Mouse (Mus musculus) megakaryocyte, embryonic 14.5 days (primary cell): ENCODE measurements around the gene 2200002D01Rik. TPM values are rescaled to one million over a fixed set of nuclear protein-coding genes. Genes with fewer than 3 reads are reported as not detected.

Source experiments
- H3K27me3 ChIP-seq: replicated peaks from 2 replicates; pipeline ENCODE3; 2012; ENCODE audit warnings: inconsistent platforms
- H3K36me3 ChIP-seq: replicated peaks from 2 replicates; pipeline ENCODE3; 2012; ENCODE audit warnings: low read length, inconsistent platforms, mixed read lengths
- H3K4me1 ChIP-seq: 2 replicates; pipeline ENCODE4 v1.6.1; 2012; ENCODE audit warnings: inconsistent platforms
- H3K4me3 ChIP-seq: replicated peaks from 2 replicates; pipeline ENCODE3; 2012; ENCODE audit warnings: moderate library complexity, mild to moderate bottlenecking, inconsistent platforms
- H3K9me3 ChIP-seq: 2 replicates; pipeline ENCODE4 v1.6.1; 2012; ENCODE audit warnings: inconsistent platforms
- FLI1 ChIP-seq: IDR thresholded peaks from 2 replicates; pipeline ENCODE4 v1.6.1; 2012; ENCODE audit warnings: low read length, inconsistent platforms, mixed read lengths
- GATA1 ChIP-seq: IDR thresholded peaks from 3 replicates; pipeline ENCODE4 v1.6.1; 2012; ENCODE audit warnings: mixed read lengths, low read length, inconsistent platforms, borderline replicate concordance
- polyA plus RNA-seq: library from polyadenylated mRNA; stranded (reverse); fragments of >175 nt; gene quantifications from 2 replicates; pipeline ENCODE4 v1.2.3, GENCODE M21; 2012; ENCODE audit warnings: low replicate concordance; ENCODE audit not compliant: insufficient read depth

2200002D01Rik gene
- polyA plus RNA-seq, 1 experiment = 0.46 TPM

GRCm38 (mm10) chr7:29262151-29262550, 13.9 kb upstream of the 2200002D01Rik start:
- no peak for TF ChIP-seq GATA1
- no peak for TF ChIP-seq FLI1
- H3K36me3 ChIP-seq = peaks cover 9% of the 10 kb centered on the region
- H3K9me3 ChIP-seq = no peaks in the 10 kb centered on the region
- no peak overlapping the region for H3K4me3 ChIP-seq
- peaks cover 42% of the 10 kb centered on the region for H3K4me1 ChIP-seq
- no peaks in the 10 kb centered on the region for H3K27me3 ChIP-seq

DNA sequence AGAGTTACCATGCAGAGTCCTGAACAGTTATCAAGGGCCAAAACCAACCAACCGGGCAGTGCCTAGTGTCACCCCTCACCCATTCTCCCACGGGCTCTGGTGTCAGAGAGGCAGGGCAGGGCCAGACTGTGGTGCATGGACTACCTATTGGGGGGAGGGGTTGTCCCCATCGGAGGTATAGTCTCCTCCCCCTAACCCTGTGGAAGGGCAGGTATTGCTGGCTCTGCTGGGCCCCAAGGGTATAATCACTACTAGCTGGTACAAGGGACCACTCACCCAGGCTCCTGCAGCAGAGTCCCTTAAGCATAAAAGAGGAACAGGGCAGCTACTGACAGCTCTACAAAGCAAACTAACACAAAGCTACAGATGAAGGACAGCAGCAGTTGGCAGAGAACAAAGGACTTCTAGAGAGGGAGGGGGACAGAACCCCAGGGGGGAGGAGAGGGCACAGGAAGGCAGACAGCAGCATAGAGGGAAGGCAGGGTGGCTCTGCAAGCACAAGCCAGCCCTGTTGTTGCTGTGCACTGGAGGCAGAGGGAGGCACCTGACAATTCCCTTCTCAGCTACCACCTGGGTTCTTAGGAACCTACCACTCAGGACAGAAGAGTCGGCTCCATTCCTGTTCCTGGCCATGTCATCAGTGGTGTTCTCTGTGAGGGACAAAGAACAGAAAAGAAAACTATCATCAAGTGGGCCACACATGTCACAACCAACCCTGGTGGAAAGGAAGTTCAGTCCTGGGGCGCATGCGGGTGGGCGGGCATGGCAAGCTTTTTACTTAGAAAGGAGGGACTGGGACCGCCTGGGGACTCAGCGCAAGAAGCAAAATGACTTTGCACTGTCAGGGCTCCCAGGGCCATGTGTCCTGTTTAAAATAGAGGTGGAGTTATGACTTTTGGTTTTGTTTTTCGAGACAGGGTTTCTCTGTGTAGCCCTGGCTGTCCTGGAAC, 11.8 kb upstream of the 2200002D01Rik start:
- no peak for TF ChIP-seq FLI1
- TF ChIP-seq GATA1 = no peak
- H3K4me3 ChIP-seq = peak overlapping the region; percentile 56
- H3K36me3 ChIP-seq = peaks cover 14% of the 10 kb centered on the region

DNA sequence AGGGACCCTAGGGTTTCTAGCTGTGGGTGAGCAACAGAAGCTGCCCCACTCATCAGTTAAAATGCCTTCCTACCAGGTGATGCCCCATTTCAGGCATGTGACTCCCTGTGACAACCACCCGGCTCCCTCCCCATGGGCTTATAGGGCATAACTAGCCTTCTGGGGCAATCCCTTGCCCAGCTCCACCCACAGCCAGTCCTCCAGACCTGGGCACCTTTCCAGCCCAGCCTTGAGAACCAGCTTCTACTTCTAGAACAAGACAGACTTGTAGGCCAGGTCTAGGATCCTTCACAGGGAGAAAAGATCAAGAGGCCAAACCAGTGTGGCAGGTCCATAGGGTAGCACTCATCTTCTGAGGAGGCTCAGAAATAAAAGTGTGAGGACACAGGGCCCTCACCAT, 9.1 kb upstream of the 2200002D01Rik start:
- Histone ChIP-seq H3K4me3 (no peak overlapping the region), H3K4me1 (peaks cover 68% of the 10 kb centered on the region), H3K27me3 (no peaks in the 10 kb centered on the region), H3K36me3 (peaks cover 14% of the 10 kb centered on the region), H3K9me3 (no peaks in the 10 kb centered on the region)
- TF ChIP-seq FLI1 (no peak), GATA1 (no peak)

More for the DNA sequence above, 11.8 kb upstream of the 2200002D01Rik start:
- Histone ChIP-seq H3K4me1 (peaks cover 44% of the 10 kb centered on the region), H3K9me3 (no peaks in the 10 kb centered on the region), H3K27me3 (no peaks in the 10 kb centered on the region)

DNA sequence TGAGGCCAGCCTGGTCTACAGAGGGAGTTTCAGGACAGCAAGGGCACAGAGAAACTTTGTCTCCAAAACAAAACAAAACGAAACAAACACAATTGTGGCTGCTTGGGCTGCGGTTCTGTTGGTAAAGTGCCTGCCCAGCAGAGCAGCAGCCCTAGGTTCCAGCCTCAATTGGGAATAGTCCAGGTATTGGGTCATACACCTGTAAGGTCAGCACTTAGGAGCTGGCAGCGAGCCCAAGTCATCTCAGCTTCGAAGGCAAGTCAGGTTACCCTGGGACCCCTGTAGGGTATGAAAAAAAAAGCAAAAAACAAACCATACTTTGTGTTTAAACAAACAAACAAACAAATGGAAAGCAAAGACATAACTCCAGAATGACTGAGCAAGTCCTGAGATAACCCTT, 7.6 kb upstream of the 2200002D01Rik start:
- H3K4me3 ChIP-seq = no peak overlapping the region
- TF ChIP-seq FLI1 (no peak), GATA1 (no peak)
- peaks cover 14% of the 10 kb centered on the region for H3K36me3 ChIP-seq

DNA sequence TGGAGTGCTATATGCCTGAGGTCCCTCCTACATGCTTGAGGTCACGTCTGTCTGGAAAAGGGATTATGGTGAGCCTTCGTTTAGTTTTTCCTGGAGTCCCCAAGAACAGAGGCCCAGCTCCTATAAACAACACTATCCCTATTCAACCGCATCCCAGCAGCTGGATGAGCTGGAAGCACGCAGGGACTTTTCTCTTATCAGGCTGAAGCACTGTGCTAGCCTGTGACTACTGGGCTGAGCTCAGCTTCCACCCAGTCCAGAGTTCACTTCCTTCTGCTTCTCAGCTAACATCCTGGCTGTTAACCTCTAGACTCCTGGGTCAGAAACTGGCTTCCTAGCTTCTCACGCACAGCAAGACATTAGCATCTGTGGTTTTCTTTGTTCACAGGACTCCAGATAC, 5.6 kb upstream of the 2200002D01Rik start:
- H3K4me3 ChIP-seq = no peak overlapping the region
- peaks cover 17% of the 10 kb centered on the region for H3K36me3 ChIP-seq
- H3K9me3 ChIP-seq = no peaks in the 10 kb centered on the region
- TF ChIP-seq FLI1 (no peak), GATA1 (no peak)
- peaks cover 57% of the 10 kb centered on the region for H3K4me1 ChIP-seq
- no peaks in the 10 kb centered on the region for H3K27me3 ChIP-seq

More for the DNA sequence above, 7.6 kb upstream of the 2200002D01Rik start:
- peaks cover 70% of the 10 kb centered on the region for H3K4me1 ChIP-seq
- H3K9me3 ChIP-seq = no peaks in the 10 kb centered on the region
- H3K27me3 ChIP-seq = no peaks in the 10 kb centered on the region

DNA sequence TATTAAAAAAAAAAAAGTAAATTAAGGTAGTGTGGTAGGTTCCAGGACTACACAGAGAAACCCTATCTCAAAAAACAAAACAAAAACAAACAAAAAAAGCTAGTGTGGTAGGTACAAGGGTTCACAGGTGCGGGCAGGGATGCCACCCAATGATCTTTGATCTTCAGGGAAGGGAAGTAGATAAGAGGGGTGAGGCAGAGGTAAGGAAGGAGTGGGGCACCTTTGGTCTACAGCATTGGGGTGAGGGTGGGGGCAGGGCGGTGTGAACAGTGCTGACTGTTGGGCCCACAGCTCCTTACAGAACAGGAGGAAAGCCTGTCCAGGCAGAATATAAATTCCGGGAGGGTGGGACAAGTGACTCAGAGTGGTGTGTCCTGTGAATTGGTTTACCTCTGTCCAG, 2.9 kb upstream of the 2200002D01Rik start:
- TF ChIP-seq FLI1 (no peak), GATA1 (no peak)
- Histone ChIP-seq H3K4me3 (no peak overlapping the region), H3K27me3 (no peaks in the 10 kb centered on the region), H3K4me1 (peaks cover 52% of the 10 kb centered on the region), H3K36me3 (peaks cover 34% of the 10 kb centered on the region), H3K9me3 (no peaks in the 10 kb centered on the region)

- Histone ChIP-seq H3K4me3 (peak overlapping the region; percentile 50), H3K4me1 (peaks cover 60% of the 10 kb centered on the region), H3K27me3 (no peaks in the 10 kb centered on the region), H3K36me3 (peaks cover 68% of the 10 kb centered on the region), H3K9me3 (no peaks in the 10 kb centered on the region)
- TF ChIP-seq GATA1 = no peak
- TF ChIP-seq FLI1 = no peak
Observed at GRCm38 (mm10) chr7:29247706-29248105, 560 bp downstream of the 2200002D01Rik start.

- no peak overlapping the region for H3K4me3 ChIP-seq
Observed at GRCm38 (mm10) chr7:29247314-29247700, 959 bp downstream of the 2200002D01Rik start.

GRCm38 (mm10) chr7:29246619-29247313, 1.5 kb downstream of the 2200002D01Rik start:
- peaks cover 75% of the 10 kb centered on the region for H3K36me3 ChIP-seq
- no peak overlapping the region for H3K4me3 ChIP-seq
- TF ChIP-seq FLI1 (no peak), GATA1 (no peak)

More at GRCm38 (mm10) chr7:29247314-29247700, 959 bp downstream of the 2200002D01Rik start:
- Histone ChIP-seq H3K4me1 (peaks cover 60% of the 10 kb centered on the region), H3K27me3 (no peaks in the 10 kb centered on the region), H3K9me3 (no peaks in the 10 kb centered on the region), H3K36me3 (peaks cover 71% of the 10 kb centered on the region)
- TF ChIP-seq FLI1 (no peak), GATA1 (no peak)

More at GRCm38 (mm10) chr7:29246619-29247313, 1.5 kb downstream of the 2200002D01Rik start:
- peaks cover 61% of the 10 kb centered on the region for H3K4me1 ChIP-seq
- H3K9me3 ChIP-seq = no peaks in the 10 kb centered on the region
- H3K27me3 ChIP-seq = no peaks in the 10 kb centered on the region
